In genomic region chr19:3356516-3356915, GRCm38 (mm10) we compare ENCODE assay signal across 15 mouse cellular contexts. TPM values are rescaled to one million over a fixed set of nuclear protein-coding genes. Genes with fewer than 3 reads are reported as not detected.
"Had no signal": no experiment of that assay in that cellular context is flagged by ENCODE, and none has a peak within 500 bp of the region (broad histone marks: within the 10 kb centered on the region; RNA-seq: fewer than 3 reads in every experiment).

No protein-coding gene starts in this region.

- H3K27ac ChIP-seq: intestine, embryonic 15.5 days; kidney, postnatal 0 days; liver, embryonic 13.5 days had no signal

- H3K27me3 ChIP-seq: intestine, embryonic 15.5 days; liver, embryonic 13.5 days had no signal

- DNase-seq: layer of hippocampus, adult 9-11 months; liver, embryonic 13.5 days; lung, adult 2 months; lung, postnatal 14 days; lung, postnatal 4 days; midbrain, embryonic 14.5 days; thymus, adult 18-20 months; thymus, postnatal 36 days had no signal

- H3K9ac ChIP-seq: intestine, embryonic 15.5 days; liver, embryonic 13.5 days had no signal

- H3K4me3 ChIP-seq: intestine, embryonic 15.5 days; liver, embryonic 13.5 days had no signal

- H3K4me1 ChIP-seq: intestine, embryonic 15.5 days had no signal

- H3K9me3 ChIP-seq: intestine, embryonic 15.5 days; liver, embryonic 13.5 days had no signal

- ATAC-seq: intestine, embryonic 15.5 days had no signal

- H3K4me2 ChIP-seq: intestine, embryonic 15.5 days; liver, embryonic 13.5 days; midbrain, embryonic 11.5 days had no signal

RNA-seq across cellular contexts. Expression of gene Gal, which starts 57.8 kb away (rescaled TPM):
- total RNA-seq: left cerebral cortex, adult 18-20 months; megakaryocyte-erythroid progenitor cell, adult 5-6 weeks had no signal
- polyA plus RNA-seq: liver, adult 2 months; liver, embryonic 13.5 days; liver, embryonic 16.5 days had no signal
